Mouse (Mus musculus) urinary bladder, postnatal 0 days (tissue): ENCODE results near the gene Resf1. TPM values are rescaled to one million over a fixed set of nuclear protein-coding genes. Genes with fewer than 3 reads are reported as not detected.

Experiments used
- polyA plus RNA-seq: library from polyadenylated mRNA; unstranded; fragments of >200 nt; fragmentation: Nextera tagmentation; extraction: Ambion mirVana; gene quantifications from 2 replicates; pipeline ENCODE4 v1.2.1, GENCODE M21; 2015

Gene Resf1
- polyA plus RNA-seq, result 22.9 and 24.6 TPM in 2 replicates

DNA sequence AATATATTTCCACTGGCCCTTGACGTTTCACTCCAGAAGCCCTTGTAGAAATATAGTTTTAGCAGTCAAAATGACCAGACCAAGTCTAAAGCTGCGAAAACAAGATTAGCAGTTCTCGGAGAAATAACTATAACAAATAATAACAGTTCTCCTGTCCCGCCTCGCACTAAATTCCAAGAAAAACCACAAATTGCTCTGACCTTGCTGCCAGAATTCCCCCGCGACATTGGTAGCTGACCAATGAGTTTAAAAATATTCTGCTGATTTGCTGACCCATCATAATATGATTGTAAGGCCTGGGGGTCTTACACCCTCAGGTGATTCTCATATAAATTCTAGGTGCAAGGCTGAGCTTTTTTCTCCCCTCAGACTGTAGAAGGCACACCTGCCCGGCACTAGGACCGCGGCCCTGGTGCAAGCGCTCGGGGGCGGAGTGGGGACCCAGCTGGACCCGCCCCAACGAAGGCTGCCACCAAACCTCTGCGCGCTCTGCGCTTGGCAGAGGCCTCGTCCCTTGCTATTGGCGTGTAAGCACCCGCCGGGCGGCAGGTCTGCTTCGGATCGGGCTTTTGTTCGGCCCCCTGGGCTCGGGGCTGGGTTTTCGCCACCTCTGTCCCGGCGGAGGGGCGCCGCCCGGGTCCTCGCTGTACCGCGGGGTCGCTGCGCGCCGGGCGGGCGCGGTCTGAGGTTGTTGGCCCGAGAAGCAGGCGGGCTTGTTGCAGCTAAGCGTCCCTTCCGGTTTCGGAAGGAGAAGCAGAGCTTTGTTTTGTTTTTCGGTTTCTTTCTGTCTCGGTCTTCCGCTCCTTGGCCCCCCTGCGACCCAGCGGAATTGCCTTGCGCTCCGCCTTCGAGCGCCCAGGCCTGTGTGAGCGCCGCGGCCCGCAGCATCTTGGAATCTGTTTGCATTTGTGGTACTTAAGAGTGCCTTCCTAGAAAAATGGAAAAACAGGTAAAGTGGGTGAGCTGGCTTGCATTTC is at the start of gene Resf1:
Resf1 (plus strand) TSS at position 459 of the 977 bp plus-strand sequence.

Other genes with a start within 250 kb of the Resf1 start
- gene Dennd5b, start 207.7 kb upstream of the Resf1 start, polyA plus RNA-seq, result 2.6 TPM in 2 replicates
- gene Gm10203, start 179.2 kb upstream of the Resf1 start, polyA plus RNA-seq, result not detected in 2 replicates
- gene Etfbkmt, start 169.6 kb upstream of the Resf1 start, polyA plus RNA-seq, result 17.9 and 25.9 TPM in 2 replicates
- gene Amn1, start 120.7 kb upstream of the Resf1 start, polyA plus RNA-seq, result 15.4 and 16.0 TPM in 2 replicates
- gene Bicd1, start 99.5 kb downstream of the Resf1 start, polyA plus RNA-seq, result 4.2 and 4.5 TPM in 2 replicates